Mouse (Mus musculus) left cerebral cortex, adult 9 months (tissue): ENCODE data around the gene Pde9a.

Source experiments
- DNase-seq, 2 experiments: peaks; one replicate each; pipeline ENCODE4 v3.0.0; 2022; ENCODE audit warnings: low spot score in 2 of 2

Pde9a gene

DNA sequence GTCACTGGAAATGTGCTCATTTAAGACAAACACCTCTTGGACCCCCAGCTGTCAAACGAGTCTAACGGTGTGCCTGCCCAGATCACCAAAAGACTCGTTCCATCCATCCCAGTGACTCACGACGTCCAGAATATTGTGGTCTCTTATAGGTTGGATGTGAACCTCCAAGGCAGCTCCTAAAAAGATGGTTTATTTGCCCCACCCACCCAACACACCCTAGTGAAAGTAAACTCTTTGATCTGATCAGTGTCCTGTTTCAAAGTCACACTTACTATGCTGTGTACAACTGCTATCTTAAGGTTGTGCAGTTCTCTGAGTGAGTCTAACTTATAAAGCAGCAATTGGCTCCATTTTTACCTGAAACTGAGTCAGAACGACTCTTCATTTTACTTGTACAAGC is 126.6 kb downstream of the Pde9a start:
- no peak for DNase-seq

DNA sequence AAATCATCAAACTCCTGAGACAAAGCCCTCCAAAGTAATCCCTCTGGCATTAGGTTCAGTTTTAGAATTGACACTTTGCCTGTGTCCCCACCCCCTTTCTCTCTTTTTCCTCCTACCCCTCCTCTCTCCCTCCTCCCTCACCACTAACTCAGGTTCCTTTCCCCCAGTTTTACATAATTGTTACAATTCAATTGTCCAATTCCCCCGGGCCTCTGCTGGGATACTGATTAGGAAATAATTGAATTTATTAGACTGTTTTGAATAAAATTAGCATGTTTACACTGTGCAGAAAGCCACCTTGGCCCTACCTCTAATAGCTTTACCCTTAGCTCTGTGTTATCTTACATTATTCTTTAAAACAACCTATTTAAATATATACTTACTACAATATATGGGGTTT is 128.7 kb downstream of the Pde9a start:
- DNase-seq = no peak

DNA sequence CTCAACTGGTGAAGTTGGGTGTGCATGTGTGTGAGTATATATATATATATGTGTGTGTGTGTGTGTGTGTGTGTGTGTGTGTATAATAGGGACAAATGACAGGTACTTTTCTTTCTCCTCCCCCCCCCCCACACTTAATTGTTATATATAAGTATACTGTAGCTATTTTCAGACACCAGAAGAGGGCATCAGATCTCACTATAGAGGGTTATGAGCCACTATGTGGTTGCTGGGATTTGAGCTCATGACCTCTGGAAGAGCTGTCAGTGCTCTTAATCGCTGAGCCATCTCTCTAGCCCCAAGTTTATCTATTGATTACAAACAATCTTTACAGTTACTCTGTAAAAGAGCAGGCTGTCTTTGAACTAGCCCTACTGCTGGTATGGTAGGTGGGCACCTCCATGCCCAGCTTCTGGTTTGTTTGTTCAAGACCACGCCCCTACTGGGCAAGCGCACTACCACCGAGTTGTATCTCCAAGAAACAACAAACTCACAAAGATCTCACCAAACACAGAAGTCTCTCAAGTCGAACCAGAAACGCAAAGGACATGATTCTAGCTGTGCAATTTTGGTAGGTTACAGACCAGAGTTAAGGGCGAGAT is 133.4 kb downstream of the Pde9a start:
- DNase-seq = no peak

DNA sequence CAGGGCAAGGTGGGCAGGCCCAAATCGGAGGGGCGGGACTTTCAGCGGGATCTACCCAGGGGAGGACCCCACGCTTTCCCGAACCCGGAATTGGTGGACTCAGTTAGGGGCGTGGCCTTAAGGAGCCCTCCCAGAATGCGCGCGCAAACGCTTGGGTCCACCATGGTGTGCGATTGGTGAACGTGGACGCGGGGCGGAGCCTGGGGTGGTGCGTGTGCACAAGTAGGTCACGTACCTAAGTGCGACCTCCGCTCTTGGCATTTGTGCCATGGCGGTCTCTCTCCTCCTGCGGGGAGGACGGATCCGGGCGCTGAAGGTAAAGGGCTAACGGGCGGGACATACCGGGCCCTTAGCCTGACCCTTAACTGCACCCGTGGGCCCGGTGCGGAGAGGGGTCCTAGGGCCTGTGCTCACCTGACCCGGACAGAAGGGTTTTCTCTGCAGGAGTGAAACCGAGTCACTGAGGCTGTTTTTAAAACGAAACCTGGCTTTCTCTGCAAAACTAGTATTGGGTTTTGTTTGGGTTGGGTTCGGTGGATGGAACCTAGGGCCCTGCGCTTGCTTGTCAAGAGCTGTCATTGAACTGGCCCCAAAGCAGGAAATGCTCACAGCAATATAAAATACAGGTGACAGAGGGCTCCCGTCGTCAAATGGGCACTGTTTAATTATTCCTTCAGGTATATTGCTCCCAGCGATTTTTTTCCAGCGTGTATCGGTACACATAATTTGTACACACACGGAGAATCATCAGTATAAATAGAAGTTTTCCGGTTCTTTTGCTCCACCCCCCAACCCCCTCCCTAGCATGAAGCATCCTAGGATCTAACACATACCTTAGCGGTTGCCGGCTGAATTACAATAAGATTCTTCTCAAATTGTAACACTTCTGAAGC is 134.2 kb downstream of the Pde9a start, which contains the start of the genes Wdr4 and Ndufv3:
Gene Wdr4, minus strand, starts transcription at position 35 of the 893 bp plus-strand sequence.
Gene Ndufv3, plus strand, starts transcription at position 170 of the 893 bp plus-strand sequence.
- peak; percentile 97 to 99 for DNase-seq

DNA sequence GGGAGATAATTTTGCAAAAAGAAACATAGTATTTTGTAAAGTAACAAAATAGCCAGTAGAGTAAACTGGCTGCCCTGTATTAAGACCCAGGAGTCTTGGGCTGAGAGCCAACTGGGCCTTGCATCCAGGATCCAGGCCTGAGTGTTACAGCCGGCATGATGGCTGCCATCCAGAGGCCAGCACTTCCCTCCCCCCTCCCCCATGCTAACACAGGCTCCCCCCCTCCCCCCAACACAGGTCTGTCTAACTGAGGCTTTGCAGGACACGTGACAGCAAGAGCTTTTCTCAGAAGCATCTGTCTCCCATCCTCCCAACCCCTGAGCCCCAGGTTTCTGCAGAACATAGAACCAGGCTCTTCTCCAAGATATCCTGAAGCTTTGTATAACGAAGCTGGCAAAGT is 134.9 kb downstream of the Pde9a start:
- DNase-seq = no peak

DNA sequence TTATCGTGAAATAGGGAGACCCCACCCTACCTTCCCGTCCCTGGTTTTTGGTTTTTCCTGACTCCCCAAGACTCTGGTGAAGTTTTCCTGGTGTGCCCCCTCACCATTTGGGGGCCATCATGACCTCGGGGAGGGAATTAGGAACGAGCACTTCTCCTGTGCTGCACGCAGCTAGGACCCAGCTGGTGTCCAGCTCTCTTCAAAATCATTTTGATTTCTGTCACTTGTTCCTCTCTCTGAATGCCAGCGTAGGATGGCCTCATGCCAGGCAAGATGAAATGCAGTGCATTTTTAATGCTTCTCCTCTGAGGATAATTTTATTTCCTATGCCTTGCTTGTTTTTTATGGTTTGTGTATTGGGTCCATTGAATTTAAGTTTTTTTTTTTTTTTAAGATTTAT is 135.9 kb downstream of the Pde9a start:
- no peak for DNase-seq

DNA sequence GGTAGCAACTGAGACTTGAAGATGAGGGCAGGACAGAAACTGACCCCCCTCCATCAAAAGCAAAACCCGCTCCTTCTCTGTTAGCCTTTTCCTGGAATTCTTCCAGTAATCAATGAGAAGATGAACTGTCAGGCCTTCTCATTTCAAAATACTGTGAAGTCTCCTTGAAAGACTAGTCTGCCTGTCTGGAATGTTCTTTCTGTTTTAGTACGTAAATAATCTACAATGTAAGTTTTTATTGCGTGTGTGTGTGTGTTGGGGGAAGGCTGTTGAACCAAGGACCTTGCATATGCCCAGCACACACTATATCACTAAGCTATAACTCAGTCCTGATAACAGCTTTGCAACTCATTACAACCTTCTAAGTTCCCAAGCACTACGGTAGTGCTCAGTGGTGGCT is 139.1 kb downstream of the Pde9a start:
- DNase-seq = no peak

DNA sequence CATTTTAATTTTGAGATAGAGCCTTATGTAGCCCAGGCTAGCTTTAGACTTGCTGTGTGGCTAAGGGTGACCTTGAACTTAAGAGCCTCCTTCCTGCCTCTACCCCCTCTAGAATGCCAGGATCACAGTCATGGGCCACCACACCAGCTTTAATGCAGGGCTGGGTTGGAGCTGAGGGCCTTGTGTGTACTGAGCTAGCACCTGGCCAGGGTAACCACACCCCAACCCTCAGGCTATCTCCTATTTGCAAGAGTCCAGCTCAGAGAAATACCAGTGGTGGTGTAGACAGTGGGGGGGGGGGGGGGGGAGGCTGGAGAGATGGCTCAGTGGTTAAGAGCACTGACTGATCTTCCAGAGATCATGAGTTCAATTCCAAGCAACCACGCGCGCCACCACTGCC is 139.8 kb downstream of the Pde9a start:
- no peak for DNase-seq
